Mouse (Mus musculus) kidney, postnatal 0 days (tissue): ENCODE results near the gene Caly. TPM values are rescaled to one million over a fixed set of nuclear protein-coding genes. Genes with fewer than 3 reads are reported as not detected.

ENCODE experiments used
- ATAC-seq: fragments of 200-750 bp; cut with Nextera tagmentation; replicated peaks from 2 replicates; pipeline ENCODE4 v1.8.0; 2017; ENCODE audit warnings: low read depth, moderate number of reproducible peaks, moderate TSS enrichment, moderate library complexity; ENCODE audit not compliant: low FRiP score
- DNase-seq: peaks from one replicate; pipeline ENCODE4 v3.0.0-alpha.2; 2016; ENCODE audit warnings: low spot score
- H3K27ac ChIP-seq: fragments of 300-500 bp; sonication (generic); 2 replicates; pipeline ENCODE4 v1.5.1; 2014; ENCODE audit warnings: mild to moderate bottlenecking
- H3K27me3 ChIP-seq: fragments of 300-500 bp; sonication (generic); 2 replicates; pipeline ENCODE4 v1.6.1; 2014; ENCODE audit warnings: low read length, mixed read lengths; ENCODE audit not compliant: insufficient read depth
- H3K36me3 ChIP-seq: fragments of 300-500 bp; sonication (generic); 2 replicates; pipeline ENCODE4 v1.6.1; 2014; ENCODE audit warnings: low read length, mixed read lengths; ENCODE audit not compliant: insufficient read depth
- H3K4me1 ChIP-seq: fragments of 300-500 bp; sonication (generic); replicated peaks from 2 replicates; pipeline ENCODE4 v1.6.1; 2014; ENCODE audit warnings: antibody characterized with exemption, low read length, mixed read lengths; ENCODE audit not compliant: insufficient read depth
- H3K4me2 ChIP-seq: fragments of 300-500 bp; sonication (generic); 2 replicates; pipeline ENCODE4 v1.6.1; 2014; ENCODE audit warnings: mild to moderate bottlenecking, low read length, moderate library complexity, mixed read lengths
- H3K4me3 ChIP-seq: fragments of 300-500 bp; sonication (generic); replicated peaks from 2 replicates; pipeline ENCODE4 v1.5.1; 2014; ENCODE audit warnings: low read depth, low read length
- H3K9ac ChIP-seq: fragments of 300-500 bp; sonication (generic); 2 replicates; pipeline ENCODE4 v1.6.1; 2014; ENCODE audit warnings: low read depth, low read length
- H3K9me3 ChIP-seq: fragments of 300-500 bp; sonication (generic); replicated peaks from 2 replicates; pipeline ENCODE4 v1.6.1; 2016; ENCODE audit warnings: low read length, inconsistent platforms, mixed read lengths
- CTCF ChIP-seq: IDR thresholded peaks from 2 replicates; pipeline ENCODE4 v1.5.1; 2016; ENCODE audit warnings: antibody characterized with exemption, low read depth, mild to moderate bottlenecking, moderate library complexity
- WGBS: fragments of 180-500 bp; shearing (Covaris S2); extraction: QIAGEN DNeasy Blood & Tissue Kit; methylation state at CpG from one replicate; pipeline ENCODE4 v1.1.7; 2014; 5-methylcytosine and 5-hydroxymethylcytosine counted together
- polyA plus RNA-seq: library from polyadenylated mRNA; unstranded; fragments of >200 nt; fragmentation: Nextera tagmentation; extraction: Ambion mirVana; gene quantifications from 2 replicates; pipeline ENCODE4 v1.2.1, GENCODE M21; 2015

Caly gene
- polyA plus RNA-seq, 1 experiment from 2014 or later, result 1.1 TPM

GRCm38 (mm10) chr7:140077698-140078097 is 4.7 kb downstream of the Caly start:
- ATAC-seq, result no peak
- no peak overlapping the region for H3K27ac ChIP-seq

DNA sequence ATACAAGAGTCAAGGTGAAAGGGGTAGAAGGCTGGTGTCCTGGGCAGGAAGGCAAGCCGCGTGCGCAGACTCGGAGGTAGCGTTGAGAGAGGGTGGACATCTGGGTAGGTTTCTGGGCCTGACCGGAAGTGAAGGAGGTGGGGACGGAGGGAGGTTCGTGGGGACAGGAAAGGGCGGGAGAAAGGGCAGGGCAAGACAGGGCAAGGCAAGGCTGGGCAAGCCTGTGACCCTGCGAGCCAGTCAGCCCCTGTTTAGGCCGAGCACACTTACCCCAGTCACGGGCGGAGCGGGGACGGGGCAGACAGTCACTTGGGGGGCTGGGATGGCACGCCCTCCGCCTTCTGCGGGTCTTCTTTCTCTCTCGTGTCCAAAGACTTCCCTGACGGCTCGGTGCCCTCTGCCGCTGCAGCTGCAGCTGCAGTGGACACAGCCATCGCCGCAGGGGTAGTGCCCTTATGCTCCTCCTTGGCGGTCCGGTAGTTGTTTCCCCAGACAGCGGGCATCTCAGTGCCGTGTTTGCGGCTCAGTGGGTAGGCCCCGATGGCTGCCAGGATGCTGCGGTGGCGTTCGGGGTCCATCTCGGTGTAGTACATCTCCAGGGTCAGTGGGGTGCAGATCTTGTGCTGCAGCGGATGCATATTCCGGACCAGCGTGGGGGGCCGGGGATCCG is 12.2 kb downstream of the Caly start:
- peak overlapping the region; percentile 46 for H3K9ac ChIP-seq
- H3K27me3 ChIP-seq, result no peaks in the 10 kb centered on the region
- H3K4me3 ChIP-seq, result peak overlapping the region; percentile 22; the same call in 1 of the 2 replicates
- H3K36me3 ChIP-seq, result no peaks in the 10 kb centered on the region
- H3K4me1 ChIP-seq, result no peaks in the 10 kb centered on the region
- no peak overlapping the region for H3K27ac ChIP-seq
- TF ChIP-seq CTCF, result no peak
- ATAC-seq, result peak; percentile 59; the same call in 1 of the 2 replicates
- WGBS, result 42% methylated on average over 38 of the region's 39 CpGs
- DNase-seq, result no peak
- H3K9me3 ChIP-seq, result no peaks in the 10 kb centered on the region
- H3K4me2 ChIP-seq, result peak overlapping the region; percentile 56

More at GRCm38 (mm10) chr7:140077698-140078097, 4.7 kb downstream of the Caly start:
- H3K4me1 ChIP-seq, result no peaks in the 10 kb centered on the region
- 71% methylated on average over 6 of the region's 6 CpGs for WGBS
- no peak overlapping the region for H3K4me2 ChIP-seq
- DNase-seq, result no peak
- TF ChIP-seq CTCF, result no peak
- no peaks in the 10 kb centered on the region for H3K36me3 ChIP-seq
- no peak overlapping the region for H3K9ac ChIP-seq
- peaks cover 32% of the 10 kb centered on the region for H3K27me3 ChIP-seq
- H3K4me3 ChIP-seq, result no peak overlapping the region
- H3K9me3 ChIP-seq, result no peaks in the 10 kb centered on the region

DNA sequence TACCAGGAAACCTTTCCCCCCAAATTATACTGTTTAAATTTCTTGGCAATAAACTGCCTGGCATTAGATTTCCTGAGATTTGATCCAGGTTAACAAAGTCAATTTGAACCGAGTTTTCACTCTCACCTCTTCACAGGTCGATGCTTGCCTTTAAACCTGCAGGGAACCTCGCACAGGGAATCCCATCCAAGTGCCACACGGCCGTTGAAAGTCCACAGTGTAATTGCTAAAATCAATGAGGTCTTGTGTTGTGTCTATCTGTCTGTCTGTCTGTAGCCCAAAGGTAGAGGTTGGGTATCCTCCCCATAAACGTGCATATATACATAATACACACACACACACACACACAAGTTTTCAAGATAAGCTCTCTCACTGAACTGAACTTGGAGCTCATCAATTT is 15.0 kb downstream of the Caly start:
- Histone ChIP-seq H3K27ac (no peak overlapping the region), H3K4me2 (no peak overlapping the region), H3K4me3 (no peak overlapping the region), H3K36me3 (no peaks in the 10 kb centered on the region), H3K9me3 (no peaks in the 10 kb centered on the region), H3K4me1 (no peaks in the 10 kb centered on the region), H3K9ac (no peak overlapping the region), H3K27me3 (peaks cover 5% of the 10 kb centered on the region; the same call in 1 of the 2 replicates)
- 50% methylated on average over 6 of the region's 6 CpGs for WGBS
- DNase-seq (no peak), ATAC-seq (no peak)
- TF ChIP-seq CTCF, result no peak

DNA sequence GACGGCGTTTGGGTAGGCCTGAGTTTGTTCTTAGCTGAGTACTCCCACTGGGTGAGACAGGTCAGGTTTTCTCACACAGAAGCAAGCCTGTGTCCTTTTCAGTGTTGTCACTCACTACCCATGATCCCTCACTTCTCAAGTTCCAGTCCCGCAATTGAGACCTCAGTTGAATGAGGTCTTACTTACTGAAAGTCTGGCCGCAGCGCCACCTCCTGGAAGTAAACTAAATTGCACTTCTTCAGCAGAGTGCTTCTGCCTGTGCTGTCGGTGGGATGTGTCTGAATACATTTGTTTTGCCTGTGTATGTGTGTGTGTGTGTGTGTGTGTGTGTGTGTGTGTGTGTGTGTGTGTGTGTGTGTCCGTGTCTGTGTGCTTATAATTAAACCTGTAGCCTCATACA is 19.3 kb downstream of the Caly start:
- no peak overlapping the region for H3K27ac ChIP-seq
- DNase-seq, result peak; percentile 74
- peaks cover 13% of the 10 kb centered on the region for H3K4me1 ChIP-seq
- WGBS, result 23% methylated on average over 7 of the region's 7 CpGs
- no peak overlapping the region for H3K9ac ChIP-seq
- no peaks in the 10 kb centered on the region for H3K36me3 ChIP-seq
- H3K27me3 ChIP-seq, result peaks cover 40% of the 10 kb centered on the region
- no peak overlapping the region for H3K4me3 ChIP-seq
- no peaks in the 10 kb centered on the region for H3K9me3 ChIP-seq
- TF ChIP-seq CTCF, result peak; percentile 80
- ATAC-seq, result 0 out of 2 replicates have a peak, but pooled peaks have one; percentile 11
- no peak overlapping the region for H3K4me2 ChIP-seq

DNA sequence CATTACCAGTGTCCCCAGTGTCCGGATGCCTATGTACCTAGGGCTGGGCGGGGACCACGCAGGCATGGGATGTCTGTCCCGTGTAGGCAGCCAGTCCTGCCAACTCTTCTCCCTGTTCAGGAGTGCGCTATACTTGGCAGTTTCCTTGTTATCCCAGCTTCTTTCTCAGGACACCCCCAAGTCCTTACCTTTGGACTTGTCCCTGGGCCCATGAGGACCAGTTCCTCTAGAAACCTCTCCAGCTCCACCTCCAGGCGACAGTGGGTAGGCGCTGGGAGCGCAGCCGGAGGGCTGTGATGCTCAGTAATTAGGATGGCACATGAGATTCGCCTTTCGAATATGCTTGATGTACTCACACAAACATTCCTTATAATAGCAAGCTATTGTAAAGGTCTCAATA is 20.0 kb downstream of the Caly start:
- Histone ChIP-seq H3K4me1 (peaks cover 13% of the 10 kb centered on the region), H3K9ac (no peak overlapping the region), H3K27ac (no peak overlapping the region), H3K36me3 (no peaks in the 10 kb centered on the region), H3K9me3 (no peaks in the 10 kb centered on the region), H3K27me3 (peaks cover 46% of the 10 kb centered on the region), H3K4me3 (no peak overlapping the region), H3K4me2 (no peak overlapping the region)
- DNase-seq (no peak), ATAC-seq (0 out of 2 replicates have a peak, but pooled peaks have one; percentile 26)
- TF ChIP-seq CTCF, result peak; percentile 54; the same call in 1 of the 2 replicates
- 18% methylated on average over 11 of the region's 11 CpGs for WGBS

DNA sequence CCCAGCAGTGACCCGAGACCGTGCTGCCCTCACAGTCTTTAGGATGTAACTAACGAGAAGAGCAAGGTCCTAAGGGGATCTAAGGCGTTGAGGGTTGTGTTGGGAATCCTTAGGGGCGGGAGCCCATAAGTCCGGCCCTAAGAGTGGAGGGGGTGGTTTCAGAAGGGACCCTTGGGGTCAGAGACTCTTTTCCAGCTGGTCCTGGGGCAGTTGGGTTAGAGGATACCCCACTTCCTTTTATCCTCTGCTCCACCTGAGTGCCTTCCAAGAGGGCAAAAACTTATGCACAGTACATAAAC is 20.6 kb downstream of the Caly start:
- Histone ChIP-seq H3K4me3 (no peak overlapping the region), H3K27ac (no peak overlapping the region), H3K4me1 (peaks cover 13% of the 10 kb centered on the region), H3K9me3 (no peaks in the 10 kb centered on the region), H3K9ac (no peak overlapping the region), H3K36me3 (no peaks in the 10 kb centered on the region), H3K27me3 (peaks cover 50% of the 10 kb centered on the region), H3K4me2 (peak overlapping the region; percentile 63; the same call in 1 of the 2 replicates)
- WGBS, result 4% methylated on average over 6 of the region's 6 CpGs
- TF ChIP-seq CTCF, result no peak
- ATAC-seq, result 0 out of 2 replicates have a peak, but pooled peaks have one; percentile 0
- no peak for DNase-seq
